Mouse (Mus musculus): ENCODE measurements around the gene Tmem190.

The Tmem190 gene

GRCm38 (mm10) chr7:4782759-4783158 lies at the start of gene Tmem190, which contains the start of gene Il11:
TSS of gene Tmem190 (plus strand) at chr7:4782937.
TSS of gene Il11 (minus strand) at chr7:4782859.
- no peak for DNase-seq

GRCm38 (mm10) chr7:4732968-4733392 lies 49.8 kb upstream of the Tmem190 start:
- no peak for DNase-seq

GRCm38 (mm10) chr7:4739041-4739543 lies 43.6 kb upstream of the Tmem190 start:
- DNase-seq = no peak

- DNase-seq = peak; percentile 96 to 99
Measured at GRCm38 (mm10) chr7:4739544-4740275, 43.0 kb upstream of the Tmem190 start, which contains the start of gene Kmt5c. TSS of gene Kmt5c (plus strand) at chr7:4740115.

GRCm38 (mm10) chr7:4740309-4740727 lies 42.4 kb upstream of the Tmem190 start:
- DNase-seq = no peak

- peak; percentile 70 to 72 for DNase-seq
Measured at GRCm38 (mm10) chr7:4741151-4741550, 41.6 kb upstream of the Tmem190 start.

GRCm38 (mm10) chr7:4741672-4742481 lies 40.9 kb upstream of the Tmem190 start:
- DNase-seq = peak; percentile 13 to 15

- no peak for DNase-seq
Measured at GRCm38 (mm10) chr7:4742482-4742819, 40.3 kb upstream of the Tmem190 start.

GRCm38 (mm10) chr7:4743354-4743753 lies 39.4 kb upstream of the Tmem190 start:
- DNase-seq = no peak

GRCm38 (mm10) chr7:4744886-4745285 lies 37.9 kb upstream of the Tmem190 start:
- DNase-seq = no peak

- DNase-seq = no peak
Measured at GRCm38 (mm10) chr7:4746326-4746980, 36.3 kb upstream of the Tmem190 start.

- DNase-seq = no peak
Measured at GRCm38 (mm10) chr7:4747156-4747899, 35.4 kb upstream of the Tmem190 start.

GRCm38 (mm10) chr7:4748321-4748720 lies 34.4 kb upstream of the Tmem190 start:
- DNase-seq = no peak

GRCm38 (mm10) chr7:4749169-4749568 lies 33.6 kb upstream of the Tmem190 start:
- no peak for DNase-seq

GRCm38 (mm10) chr7:4751971-4752820 lies 30.5 kb upstream of the Tmem190 start:
- DNase-seq = peak in 1 of 2 experiments; percentile 16

- DNase-seq = peak; percentile 28 to 38
Measured at GRCm38 (mm10) chr7:4752821-4753570, 29.7 kb upstream of the Tmem190 start, which contains the start of gene Cox6b2. TSS of gene Cox6b2 (minus strand) at chr7:4753094.

- no peak for DNase-seq
Measured at GRCm38 (mm10) chr7:4759670-4760069, 23.1 kb upstream of the Tmem190 start.

GRCm38 (mm10) chr7:4764946-4765710 lies 17.6 kb upstream of the Tmem190 start:
- DNase-seq = no peak

- no peak for DNase-seq
Measured at GRCm38 (mm10) chr7:4771202-4771601, 11.5 kb upstream of the Tmem190 start, which contains the start of gene Fam71e2. TSS of gene Fam71e2 (minus strand) at chr7:4771302.

GRCm38 (mm10) chr7:4776131-4776530 lies 6.6 kb upstream of the Tmem190 start:
- DNase-seq = no peak
